19 mouse cellular contexts compared by ENCODE assay signal in genomic region chr11:62088651-62089050, GRCm38 (mm10).
"Had no signal": no experiment of that assay in that cellular context is flagged by ENCODE, and none has a peak within 500 bp of the region (broad histone marks: within the 10 kb centered on the region; RNA-seq: fewer than 3 reads in every experiment).

No protein-coding gene starts in this region.

- H3K4me1 ChIP-seq: midbrain, embryonic 13.5 days; midbrain, embryonic 15.5 days; neural tube, embryonic 13.5 days; neural tube, embryonic 15.5 days; stomach, embryonic 15.5 days had no signal

- H3K4me2 ChIP-seq: liver, embryonic 15.5 days; lung, embryonic 14.5 days; midbrain, embryonic 11.5 days; midbrain, embryonic 13.5 days; midbrain, embryonic 15.5 days; neural tube, embryonic 13.5 days; neural tube, embryonic 15.5 days; stomach, embryonic 15.5 days had no signal

- H3K27ac ChIP-seq: liver, embryonic 15.5 days; macrophage; midbrain, embryonic 13.5 days; midbrain, embryonic 15.5 days; neural tube, embryonic 13.5 days; neural tube, embryonic 15.5 days; stomach, embryonic 15.5 days; stomach, postnatal 0 days had no signal

- DNase-seq: liver, postnatal 0 days; lung, embryonic 14.5 days; lung, postnatal 10 days; retina, postnatal 1 day; right cerebral cortex, adult 18-20 months; right cerebral cortex, postnatal 25 days; thymus, adult 2 months; thymus, postnatal 25 days; thymus, postnatal 4 days had no signal

- H3K4me3 ChIP-seq: liver, embryonic 15.5 days; megakaryocyte, embryonic 14.5 days; midbrain, embryonic 13.5 days; midbrain, embryonic 15.5 days; neural tube, embryonic 13.5 days; neural tube, embryonic 15.5 days; stomach, embryonic 15.5 days had no signal

- H3K9me3 ChIP-seq: liver, embryonic 15.5 days; megakaryocyte, embryonic 14.5 days; midbrain, embryonic 13.5 days; midbrain, embryonic 15.5 days; neural tube, embryonic 13.5 days; neural tube, embryonic 15.5 days; stomach, embryonic 15.5 days had no signal

- ATAC-seq: liver, postnatal 0 days; midbrain, embryonic 13.5 days; midbrain, embryonic 15.5 days had no signal

- H3K36me3 ChIP-seq: liver, embryonic 15.5 days; midbrain, embryonic 13.5 days; midbrain, embryonic 15.5 days; neural tube, embryonic 13.5 days; neural tube, embryonic 15.5 days; stomach, embryonic 15.5 days had no signal

- H3K9ac ChIP-seq: liver, embryonic 15.5 days; liver, postnatal 0 days; lung, embryonic 14.5 days; midbrain, embryonic 13.5 days; midbrain, embryonic 15.5 days; neural tube, embryonic 13.5 days; neural tube, embryonic 15.5 days; stomach, embryonic 15.5 days had no signal

- H3K27me3 ChIP-seq: liver, embryonic 15.5 days; megakaryocyte, embryonic 14.5 days; midbrain, embryonic 13.5 days; midbrain, embryonic 15.5 days; neural tube, embryonic 13.5 days; neural tube, embryonic 15.5 days; stomach, embryonic 15.5 days had no signal
